Mouse (Mus musculus): ENCODE measurements around the gene Cdon.

The Cdon gene

DNA sequence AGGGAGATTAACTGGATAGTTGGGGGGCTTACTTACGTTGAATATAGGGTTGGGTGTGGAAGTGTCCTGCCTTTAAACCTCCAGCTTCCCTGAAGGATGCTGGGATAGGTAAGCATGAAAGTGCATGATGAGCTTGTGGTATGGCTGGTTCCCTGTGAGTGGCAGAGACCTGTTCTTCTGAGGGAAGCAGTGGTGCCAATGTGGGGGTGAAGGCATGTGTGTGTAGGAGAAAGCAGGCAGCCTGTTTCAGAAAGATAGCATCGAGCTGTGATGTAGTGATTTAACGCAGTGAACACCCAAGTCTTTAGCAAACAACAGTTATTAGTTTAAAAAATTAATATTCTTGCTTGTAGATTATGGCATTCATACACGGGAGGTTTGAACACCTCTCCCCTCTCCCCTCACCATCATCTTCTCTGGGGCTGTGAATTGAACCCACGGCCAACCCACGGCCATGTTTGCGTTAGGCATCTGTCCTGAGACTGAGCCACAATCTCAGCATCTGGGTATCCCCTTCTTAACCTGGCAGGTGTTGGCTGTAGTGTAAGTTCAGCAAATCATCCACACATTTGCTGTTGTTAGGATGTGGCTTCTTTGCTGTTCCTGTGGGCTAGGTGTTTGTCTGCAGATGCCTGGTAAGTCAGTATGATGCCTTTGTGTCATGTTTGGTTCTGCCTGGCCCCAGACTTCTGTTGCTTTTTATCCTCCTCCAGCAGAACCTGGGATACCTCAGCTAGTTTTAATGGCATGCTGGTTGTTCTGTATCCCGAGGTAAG lies 17.5 kb downstream of the Cdon start:
- DNase-seq, result no peak

DNA sequence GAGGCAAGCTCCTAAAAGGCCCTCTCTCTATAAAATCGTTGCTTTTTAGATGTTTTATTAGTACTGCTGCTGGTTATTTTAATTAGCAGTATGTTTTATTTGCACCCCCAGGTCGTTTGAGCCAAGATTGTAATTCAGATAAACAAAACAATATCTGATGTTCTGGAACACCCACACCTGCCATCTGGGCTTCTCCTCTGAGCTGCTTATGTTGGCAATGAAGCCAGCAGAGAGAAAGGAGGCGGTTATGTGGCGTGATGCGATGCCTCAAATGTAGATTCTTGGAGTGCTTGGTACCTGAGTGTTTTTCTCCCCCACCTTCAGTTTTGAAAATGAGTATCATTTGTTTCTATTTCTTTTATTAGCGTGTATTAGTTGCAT lies 18.1 kb downstream of the Cdon start:
- no peak for DNase-seq

DNA sequence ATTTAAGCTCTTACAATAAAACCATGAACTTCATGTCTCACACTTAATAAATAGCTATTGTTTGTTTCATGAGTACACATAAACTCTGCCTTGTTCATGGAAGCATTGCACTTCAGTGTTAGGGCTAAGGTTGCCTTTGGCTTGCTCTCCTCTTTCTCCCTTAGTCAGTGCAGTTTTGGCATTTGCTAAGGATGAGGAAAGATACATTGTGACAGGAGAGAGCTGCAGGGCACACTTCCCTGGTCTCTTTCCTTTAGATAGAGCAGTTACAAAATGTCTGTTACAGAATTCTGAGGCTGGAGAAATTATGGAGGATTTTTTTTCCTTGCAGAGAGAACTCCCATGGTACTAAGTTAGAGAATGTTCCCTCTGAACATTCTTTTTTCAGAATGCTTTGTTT lies 18.8 kb downstream of the Cdon start:
- DNase-seq, result no peak

DNA sequence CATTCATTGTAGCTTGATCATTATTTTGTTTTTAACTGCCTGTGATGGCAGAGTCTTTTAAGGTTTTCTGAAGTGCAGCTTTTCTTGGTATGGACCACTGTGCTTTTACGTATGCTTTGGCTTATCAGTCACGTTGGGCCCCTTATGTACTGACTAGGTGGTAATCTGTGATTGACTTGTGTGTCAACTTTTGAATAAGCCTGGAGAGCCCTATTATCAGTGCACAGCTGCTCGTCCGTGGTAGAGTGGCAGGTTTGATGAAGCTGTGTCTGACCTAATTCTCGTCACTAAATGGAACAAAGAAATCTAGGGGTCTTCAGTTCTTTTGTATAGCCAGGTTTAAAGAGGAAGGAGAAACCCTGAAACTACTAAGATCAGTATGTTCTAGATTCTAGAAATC lies 21.5 kb downstream of the Cdon start:
- DNase-seq, result no peak

DNA sequence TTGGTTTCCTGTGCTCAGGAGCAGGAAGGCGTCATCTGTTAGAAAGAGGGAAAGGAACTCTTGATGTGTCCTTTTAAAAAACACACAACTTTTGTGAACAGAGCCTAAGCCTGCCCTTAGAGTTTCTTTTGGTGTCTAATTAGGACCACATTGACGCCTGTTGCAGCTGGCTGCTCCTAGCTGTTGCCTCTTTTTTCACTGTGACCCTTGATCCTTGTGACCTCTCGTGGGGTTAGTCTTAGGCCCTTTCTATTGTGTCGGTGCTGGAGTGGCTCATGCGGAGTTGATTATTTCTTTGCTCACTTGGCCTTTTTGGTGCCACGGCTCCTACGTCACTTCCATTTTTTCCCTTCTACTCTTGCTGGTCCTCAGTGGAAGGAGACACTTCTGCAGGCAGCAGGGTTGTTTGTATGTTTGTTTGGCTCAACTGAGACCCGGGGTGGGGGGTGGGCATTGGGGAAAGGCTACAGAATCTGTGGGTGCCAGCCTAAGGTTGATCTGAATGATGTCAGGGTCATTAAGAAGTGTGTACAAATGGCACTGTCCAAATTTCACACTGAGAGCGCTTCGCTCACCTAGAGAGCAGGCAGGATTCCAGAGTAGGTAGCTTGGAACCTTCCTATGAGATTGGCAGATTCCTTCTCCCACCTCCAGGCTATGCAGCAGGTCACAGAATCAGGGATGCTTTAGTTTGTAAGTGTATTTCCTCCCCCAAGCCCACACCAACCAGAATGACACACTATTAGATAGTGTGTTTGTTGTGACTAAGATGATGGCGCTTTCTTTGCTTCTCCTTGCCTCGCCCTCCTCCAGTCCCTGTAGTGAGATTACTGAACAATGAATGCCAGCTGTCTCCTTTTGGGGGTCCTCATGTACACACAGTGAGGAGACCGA lies 22.9 kb downstream of the Cdon start:
- DNase-seq, result no peak

DNA sequence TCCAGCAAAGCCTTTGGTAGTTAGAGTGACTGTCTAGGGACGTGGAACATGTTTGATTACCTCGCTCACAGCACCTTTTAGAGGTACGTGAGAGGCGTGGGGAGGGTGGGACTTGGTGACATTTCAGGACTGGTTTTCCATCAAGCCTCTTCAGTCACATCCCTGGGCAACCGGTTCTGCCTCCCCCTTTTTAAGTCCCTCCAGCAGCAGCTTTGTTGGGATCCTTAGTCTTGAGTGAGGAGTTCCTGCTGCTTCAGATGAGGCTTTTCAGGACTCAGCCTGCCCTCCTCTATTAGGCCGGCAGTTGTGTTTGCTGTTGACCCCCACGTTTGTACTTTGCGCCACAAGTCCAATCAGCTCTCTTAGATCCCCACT lies 23.6 kb downstream of the Cdon start:
- no peak for DNase-seq

DNA sequence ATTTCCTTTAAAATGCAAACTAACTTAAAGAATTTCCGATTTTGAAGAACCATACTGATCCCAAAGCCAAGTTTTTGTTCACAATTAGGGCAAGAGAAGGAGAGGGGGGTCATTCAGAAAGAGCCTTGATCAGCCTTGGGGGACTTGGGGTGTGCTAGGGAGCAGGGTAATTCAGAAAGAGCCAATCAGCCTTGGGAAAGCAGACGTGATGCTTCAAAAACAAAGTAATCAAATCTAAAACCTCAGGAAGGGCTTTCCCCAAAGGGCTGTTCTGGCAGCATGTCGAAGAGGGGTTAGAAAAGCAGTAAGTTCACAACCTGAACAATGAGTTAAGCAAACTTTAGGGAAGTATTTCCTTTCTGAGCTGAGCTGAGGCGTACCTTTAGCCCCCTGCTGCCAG lies 26.0 kb downstream of the Cdon start:
- DNase-seq, result no peak

DNA sequence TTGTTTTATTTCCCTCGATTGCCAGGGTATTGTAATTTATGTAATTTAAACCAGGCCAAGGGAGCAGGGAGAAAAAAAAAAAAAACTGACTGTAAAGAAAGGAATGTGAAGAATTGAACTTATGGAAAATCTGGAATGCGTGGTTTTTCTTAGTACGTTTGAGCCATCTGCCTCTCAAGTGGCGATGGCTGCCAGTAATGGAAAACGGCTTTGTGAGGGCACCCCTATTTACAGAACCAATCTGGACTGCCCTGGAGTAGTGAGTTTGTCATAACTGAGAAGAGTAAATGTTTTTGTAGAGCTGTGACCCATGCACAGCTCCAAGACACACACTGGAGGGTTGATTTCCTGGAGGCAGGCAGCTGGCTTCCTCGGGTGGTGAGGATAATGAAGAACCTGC lies 32.4 kb downstream of the Cdon start:
- no peak for DNase-seq

DNA sequence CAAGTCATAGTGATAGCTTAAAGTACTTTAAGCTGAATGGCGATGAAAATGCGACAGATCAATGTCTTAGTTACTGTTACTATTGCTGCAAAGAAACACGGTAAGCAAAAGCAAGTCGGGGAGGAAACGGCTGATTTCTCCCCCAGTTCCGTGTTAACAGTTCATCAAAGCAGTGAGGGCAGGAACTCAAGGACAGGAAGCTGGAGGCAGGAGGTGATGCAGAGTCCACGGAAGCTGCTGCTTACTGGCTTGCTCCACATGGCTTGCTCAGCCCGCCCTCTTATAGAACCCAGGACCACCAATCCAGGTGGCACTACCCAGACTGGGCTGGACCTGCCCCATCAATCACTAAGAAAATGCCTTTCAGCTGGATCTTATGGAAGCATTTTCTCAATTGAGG lies 38.7 kb downstream of the Cdon start:
- no peak for DNase-seq

DNA sequence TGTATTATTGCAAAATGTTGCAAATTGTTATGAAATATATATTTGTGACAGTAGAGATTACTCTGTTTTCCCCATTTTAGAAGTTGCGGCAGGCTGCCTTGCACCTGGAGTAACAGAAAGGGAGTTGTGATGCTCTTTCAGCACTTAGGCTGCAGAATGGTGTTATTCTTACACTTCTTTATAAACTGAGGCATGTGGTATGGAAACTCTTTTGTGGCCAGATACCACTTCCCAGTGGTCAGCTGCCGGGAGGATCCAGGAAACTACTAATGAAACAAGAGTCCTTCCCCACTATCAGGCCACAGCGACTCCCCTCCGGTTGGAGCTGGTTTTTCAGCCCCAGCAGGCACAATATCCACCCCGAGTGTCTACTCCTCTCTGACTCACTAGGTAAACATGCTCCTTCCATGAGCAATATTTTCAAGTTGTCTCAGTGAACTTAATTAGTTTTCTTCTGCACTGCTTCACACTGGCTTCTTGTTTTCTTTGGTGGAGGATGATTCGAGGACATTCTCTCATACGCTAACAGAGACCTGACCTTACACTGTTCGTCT lies 46.4 kb downstream of the Cdon start:
- no peak for DNase-seq

DNA sequence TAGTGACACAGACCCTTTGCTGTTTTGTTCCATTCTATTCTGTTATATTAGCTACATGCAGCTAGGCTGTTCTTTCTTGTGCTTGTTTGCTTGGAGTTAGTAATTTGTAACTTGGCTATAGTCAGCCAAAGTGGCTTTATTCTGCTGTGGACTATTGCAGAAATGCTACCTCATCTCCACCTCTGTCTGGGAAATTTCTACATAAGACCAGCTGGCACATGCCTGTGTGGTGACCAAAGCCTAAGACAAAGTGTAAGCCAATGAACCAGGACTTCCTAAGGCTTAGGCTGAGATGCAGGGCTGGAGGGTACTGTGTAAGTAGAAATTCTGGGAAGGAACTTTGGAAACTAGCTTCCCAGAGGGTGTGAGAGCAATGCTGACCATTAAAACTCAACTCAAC lies 48.0 kb downstream of the Cdon start:
- DNase-seq, result no peak

DNA sequence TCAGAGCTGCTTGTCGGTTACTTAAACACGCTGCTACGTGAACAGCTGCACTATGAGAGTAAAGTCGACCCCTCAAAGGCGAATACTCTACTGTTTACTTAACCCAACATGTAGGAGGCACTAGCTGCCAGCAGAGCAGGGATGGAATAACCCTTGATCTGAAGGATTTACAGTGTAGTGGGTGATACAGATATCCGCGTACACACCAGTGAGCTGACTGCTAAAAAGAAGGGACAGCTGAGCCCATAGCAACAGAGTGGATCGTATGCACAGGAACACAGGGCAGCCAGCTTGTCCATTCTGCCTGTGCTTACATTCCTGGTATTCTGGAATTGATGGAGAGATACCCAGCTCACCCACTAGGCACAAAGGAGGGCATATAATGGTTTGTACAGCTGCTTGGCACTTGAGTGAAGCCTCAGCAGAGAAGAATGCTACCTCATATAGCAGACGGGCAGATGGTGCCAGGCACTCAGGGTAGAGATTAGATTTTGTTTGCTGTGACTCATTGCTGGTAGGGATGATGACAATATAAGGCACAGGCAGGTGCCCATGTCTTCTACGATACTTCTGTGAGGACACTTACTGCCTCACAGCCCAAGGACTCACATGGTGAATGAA lies 53.3 kb downstream of the Cdon start:
- DNase-seq, result no peak

DNA sequence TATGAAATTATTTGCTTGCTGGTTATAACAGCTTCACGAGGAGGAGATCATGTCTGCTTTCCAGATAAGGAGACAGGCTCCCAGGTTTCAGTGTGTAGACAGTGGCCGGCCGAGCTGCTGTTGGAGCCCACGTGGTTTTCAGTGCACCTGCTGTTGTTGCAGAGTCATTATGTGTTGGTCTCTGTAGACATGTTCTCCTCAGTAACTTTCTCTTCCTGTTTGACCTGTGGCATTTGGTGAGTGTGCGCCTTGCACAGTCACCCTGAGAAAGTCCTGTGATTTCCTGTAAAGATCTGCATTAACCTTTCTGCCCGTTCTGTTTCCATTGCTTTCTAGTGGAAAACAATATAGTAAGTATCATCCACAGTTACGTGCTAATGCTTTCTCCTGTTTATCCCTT lies 54.5 kb downstream of the Cdon start:
- DNase-seq, result no peak

DNA sequence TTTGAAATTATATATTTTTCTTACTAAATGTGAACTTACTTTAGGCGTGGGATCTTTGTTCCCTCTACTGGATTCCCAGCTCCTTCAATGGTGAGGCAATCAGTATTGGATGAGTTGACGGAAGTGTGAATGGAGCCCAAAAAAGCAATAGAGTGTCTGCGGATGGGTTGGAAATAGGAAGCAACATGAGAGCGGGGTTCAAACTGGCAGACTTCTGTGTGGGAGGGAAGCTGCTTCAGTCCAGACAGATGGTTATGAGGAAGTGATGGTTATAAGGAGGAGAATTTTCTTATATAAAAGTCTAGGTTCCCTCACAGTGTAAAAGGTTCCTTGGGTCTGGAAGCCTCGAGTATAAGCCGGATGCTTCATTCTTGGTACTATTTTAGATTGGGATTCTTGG lies 58.5 kb downstream of the Cdon start:
- no peak for DNase-seq

DNA sequence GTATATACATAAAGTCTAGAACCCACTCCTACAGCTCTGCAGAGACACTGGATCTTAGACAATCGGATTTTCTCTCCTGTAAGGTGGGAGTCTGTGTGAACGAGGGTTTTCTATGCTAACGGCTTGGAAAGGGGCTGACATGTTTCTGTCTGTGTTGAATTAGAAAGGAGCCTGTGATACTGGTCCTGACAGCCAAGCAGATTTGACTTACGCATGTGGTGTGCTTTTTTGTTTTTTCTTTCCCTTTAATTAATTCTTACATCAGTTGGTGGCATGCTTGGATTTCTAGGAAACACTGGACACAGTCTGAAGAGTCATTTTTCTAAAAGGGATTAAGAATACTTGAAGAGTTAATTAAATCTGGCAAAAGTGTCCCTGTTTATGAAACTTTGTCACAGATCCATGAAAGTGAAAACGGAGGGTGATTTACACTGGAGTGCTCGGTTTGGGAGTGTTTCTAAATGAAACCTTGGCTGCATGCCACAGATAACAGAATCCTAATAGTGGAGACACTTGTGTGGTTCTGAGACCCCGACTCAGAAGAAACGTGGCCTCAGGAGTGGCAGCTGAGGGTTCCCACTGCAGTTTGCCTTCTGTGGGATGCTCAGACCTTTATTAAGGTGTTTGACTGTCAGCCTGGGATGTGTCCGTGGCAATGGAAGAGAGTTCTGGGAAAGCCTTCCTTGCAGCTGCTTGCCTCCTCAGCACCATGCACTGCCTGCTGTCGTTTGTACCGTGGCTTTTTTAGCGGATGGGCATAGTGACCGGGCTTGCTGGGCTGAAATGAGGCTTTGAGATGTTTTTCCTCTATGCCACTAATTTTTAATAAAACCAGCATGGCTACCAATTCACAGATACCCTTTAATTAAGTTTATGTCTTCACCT lies 61.3 kb downstream of the Cdon start:
- DNase-seq, result no peak

DNA sequence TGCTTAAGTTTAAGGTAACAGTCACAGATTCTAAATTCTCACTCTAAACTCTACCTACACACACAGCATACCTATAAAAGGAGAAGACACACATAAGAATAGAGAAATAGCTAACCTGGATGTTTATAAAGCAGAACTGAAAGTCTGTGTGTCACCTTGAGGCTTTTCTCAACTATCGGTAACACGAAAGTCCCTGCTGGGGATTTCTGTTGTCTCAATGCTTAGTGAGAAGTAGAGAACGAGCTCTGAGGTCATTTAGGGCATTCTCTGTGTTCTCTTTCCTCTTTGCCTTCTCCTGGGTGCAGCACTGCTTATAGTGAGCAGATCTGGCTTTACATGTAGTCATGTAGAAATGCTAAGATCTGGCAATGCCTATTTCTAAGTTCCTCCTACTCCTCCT lies 63.0 kb downstream of the Cdon start:
- no peak for DNase-seq

DNA sequence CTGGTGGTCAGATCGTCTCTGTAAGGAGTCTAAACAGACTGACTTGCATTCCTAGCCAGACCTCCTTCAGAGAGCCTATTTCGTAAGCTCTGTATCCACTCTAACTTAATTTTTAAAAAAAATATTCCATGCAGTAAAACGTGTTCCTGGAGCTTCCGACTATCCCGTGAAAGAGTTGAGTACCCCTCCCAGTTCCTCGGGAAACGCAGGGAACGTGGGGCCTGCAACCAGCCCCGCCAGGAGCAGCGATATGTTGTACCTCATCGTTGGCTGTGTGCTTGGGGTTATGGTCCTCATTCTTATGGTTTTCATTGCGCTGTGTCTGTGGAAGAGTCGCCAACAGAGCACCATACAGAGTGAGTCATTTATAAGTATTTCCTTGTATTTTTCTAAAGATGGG lies 65.7 kb downstream of the Cdon start:
- DNase-seq, result no peak

DNA sequence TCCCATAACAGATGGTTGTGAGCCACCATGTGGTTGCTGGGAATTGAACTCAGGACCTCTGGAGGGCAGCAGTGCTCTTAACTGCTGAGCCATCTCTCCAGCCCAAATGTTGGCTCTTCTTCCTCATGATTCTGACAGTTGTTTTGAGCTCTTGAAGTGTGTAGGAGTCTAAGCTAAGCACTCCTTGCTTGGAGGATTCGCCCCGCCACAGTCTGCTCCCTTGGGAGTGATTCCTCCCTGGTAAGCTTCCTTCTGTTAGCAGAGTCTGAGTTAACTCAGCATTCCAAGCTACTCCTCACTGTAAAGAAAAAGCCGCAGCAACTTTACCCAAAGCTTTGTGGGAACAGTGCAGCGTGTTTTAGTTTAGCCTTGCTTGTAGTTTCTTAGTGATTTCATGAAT lies 67.6 kb downstream of the Cdon start:
- DNase-seq, result no peak

DNA sequence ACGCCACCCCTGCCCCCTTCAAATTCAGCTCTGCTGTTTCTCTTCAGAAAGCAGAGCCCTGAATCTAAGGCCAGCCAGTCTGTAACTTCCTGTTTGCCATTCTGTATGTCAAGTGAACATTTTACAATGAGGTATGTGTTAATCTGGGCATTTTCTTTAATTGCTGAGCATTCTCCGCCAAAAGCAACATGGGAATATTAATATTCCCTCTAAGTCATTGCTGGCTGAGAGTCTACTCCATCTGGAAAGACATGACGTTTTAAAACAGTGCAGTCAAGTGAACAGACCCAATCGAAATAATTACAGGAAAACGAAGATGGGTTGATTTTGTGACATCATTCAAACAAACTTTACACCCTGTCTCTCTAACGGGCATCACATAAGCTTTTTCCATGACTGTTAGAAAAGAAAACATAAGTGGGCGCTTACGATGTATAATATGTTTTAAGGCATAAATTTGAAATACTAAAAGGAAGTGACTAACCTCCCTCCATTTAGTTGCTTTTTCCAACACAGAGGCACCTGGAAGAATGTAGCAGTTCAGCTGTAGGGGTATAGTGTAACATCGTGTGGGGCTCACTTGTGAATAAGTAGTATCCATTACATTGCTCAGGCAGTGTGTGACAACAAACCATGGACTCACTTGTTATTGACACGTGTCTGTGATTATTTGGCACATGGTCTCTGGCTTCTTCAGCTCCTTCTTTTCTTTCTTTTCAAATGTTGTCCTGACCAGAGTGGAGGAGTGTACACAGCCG lies 70.4 kb downstream of the Cdon start:
- no peak for DNase-seq

DNA sequence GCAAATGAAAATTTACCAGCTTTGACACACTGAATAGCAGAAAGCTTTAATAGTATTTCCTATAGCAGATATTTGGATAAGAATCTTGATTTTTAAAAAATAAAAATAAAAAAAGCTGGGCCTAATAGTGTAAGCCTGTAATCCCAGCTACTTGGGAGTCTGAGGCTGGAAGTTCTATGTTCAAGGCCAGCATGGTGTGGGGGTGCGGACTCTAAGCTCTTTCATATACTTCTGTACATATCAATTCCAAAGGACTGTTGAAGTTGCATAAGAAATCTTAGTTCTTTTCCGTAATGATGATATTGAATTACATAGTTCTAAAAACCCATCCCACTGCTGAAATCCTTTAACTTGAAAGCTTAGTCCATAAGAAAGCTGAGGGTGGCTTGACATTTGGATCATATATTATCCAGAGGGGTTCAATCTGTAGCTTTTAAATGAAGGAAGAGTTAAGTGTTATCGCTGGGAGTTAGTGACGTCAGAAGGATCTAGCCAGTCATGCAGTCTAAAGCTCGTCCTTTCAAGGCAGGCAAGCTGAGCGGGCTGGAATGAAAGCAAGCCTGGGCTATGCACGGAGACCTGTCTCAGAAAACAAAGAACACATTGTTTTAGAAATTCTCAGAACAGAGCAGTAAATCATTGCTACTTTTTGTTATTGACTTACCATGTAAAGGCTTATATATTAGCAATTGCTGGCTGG lies 72.3 kb downstream of the Cdon start:
- no peak for DNase-seq

DNA sequence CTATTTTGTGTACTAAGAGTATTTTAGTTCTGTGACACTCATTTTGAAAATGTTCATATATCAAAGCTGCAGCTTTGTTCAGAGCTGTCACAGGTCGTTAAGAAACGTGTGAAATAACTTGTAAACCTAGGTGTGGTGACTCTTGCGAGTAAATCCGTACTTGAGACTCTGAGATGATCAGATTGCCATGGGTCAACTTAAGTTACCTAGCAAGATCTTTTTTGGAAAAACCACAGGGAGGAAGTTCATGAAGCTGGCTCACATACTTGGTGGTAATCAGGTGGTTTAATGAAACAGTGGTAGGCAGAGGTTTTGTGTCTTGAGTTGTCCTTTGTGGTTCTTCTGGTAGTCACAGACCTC lies 72.8 kb downstream of the Cdon start:
- no peak for DNase-seq

Measured in thymus, postnatal 36 days (tissue).